Mouse (Mus musculus) urinary bladder, adult 2 months (tissue): ENCODE results near the gene Vmn1r227. TPM values are rescaled to one million over a fixed set of nuclear protein-coding genes. Genes with fewer than 3 reads are reported as not detected.

Experiments used
- DNase-seq: peaks from one replicate; pipeline ENCODE4 v3.0.0; 2022; ENCODE audit warnings: low spot score
- polyA plus RNA-seq: library from polyadenylated mRNA; depleted of rRNA; stranded (reverse); fragments of >200 nt; gene quantifications from 2 replicates; pipeline ENCODE4 v1.2.3, GENCODE M21; 2012; rRNA removed

The Vmn1r227 gene
- not detected in 2 replicates for polyA plus RNA-seq

DNA sequence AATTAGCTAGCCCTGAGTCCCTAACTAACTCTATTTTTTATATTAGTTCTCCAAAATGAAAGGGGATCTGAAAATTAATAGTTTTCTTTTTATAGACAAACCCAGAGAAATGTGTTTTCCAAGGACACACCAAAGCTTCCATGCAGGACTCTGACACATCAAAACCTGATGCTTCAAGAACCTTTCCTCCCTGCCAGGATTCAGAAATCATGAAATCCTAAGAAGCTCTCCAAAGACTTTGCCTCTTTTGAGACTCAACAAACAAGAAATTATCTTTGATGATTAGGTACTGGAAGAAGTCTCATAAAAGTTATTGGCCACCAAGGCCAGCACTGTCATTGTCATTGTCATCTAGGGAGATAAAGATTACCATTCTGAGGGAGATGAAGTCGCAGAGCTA lies at the start of gene Vmn1r227:
Vmn1r227 (plus strand) TSS at position 301 of the 400 bp plus-strand sequence.
- no peak for DNase-seq

DNA sequence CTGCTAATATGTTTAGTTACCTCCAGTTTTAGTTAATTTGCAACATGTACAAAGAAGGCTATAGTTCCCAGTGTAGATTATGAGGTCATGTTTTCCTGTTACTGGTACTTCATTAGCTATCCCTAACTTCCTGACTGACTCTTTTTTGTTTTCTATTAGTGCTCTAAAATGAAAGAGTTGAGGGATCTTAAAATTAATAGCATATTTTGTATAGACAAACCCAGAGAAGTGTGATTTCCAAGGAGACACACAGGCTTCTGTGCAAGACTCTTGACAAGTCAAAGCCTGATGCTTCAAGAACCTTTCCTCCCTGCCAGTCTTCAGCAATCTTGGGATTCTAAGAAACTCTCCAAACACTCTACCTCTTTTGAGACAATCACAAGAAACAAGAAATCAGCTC lies 47.1 kb upstream of the Vmn1r227 start, which contains the start of gene Vmn1r226:
Vmn1r226 (plus strand) TSS at position 301 of the 400 bp plus-strand sequence.
- DNase-seq, result no peak

DNA sequence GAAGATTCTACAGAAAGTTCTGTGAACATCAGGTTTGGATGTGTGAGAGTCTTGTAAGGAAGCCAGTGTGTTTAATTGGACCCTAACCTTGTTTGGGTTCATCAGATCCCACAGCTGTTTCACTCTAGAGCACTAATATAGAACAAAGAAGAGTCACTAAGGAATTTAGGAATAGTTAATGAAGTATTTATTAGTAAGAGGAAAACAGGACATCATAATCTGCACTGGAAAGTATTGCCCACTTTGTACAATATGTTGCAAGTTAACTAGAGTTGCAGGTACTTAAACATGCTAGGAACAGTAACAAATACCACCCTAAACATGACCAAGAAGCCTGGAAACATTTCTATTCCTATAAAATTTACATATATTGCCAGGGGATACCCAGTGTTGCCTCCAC lies 56.4 kb downstream of the Vmn1r227 start, which contains the start of gene Vmn1r228:
Vmn1r228 (minus strand) TSS at position 101 of the 400 bp plus-strand sequence.
- DNase-seq, result no peak

Other genes with a start within 250 kb of the Vmn1r227 start
- gene Vmn2r108, start 248.5 kb upstream of the Vmn1r227 start, polyA plus RNA-seq, result not detected in 2 replicates
- not detected in 2 replicates for gene Vmn1r225, start 231.7 kb upstream of the Vmn1r227 start, polyA plus RNA-seq
- not detected in 2 replicates for gene Vmn2r109, start 165.1 kb upstream of the Vmn1r227 start, polyA plus RNA-seq
- gene Vmn2r110, start 133.4 kb upstream of the Vmn1r227 start, polyA plus RNA-seq, result not detected in 2 replicates
- gene Fpr-rs3, start 105.0 kb upstream of the Vmn1r227 start, polyA plus RNA-seq, result not detected in 2 replicates
- not detected in 2 replicates for gene Vmn1r226, start 47.0 kb upstream of the Vmn1r227 start, polyA plus RNA-seq
- gene Vmn1r228, start 56.3 kb downstream of the Vmn1r227 start, polyA plus RNA-seq, result not detected in 2 replicates
- gene Vmn1r229, start 81.7 kb downstream of the Vmn1r227 start, polyA plus RNA-seq, result not detected in 2 replicates
- not detected in 2 replicates for gene Vmn1r230, start 110.6 kb downstream of the Vmn1r227 start, polyA plus RNA-seq
- not detected in 2 replicates for gene Vmn1r231, start 175.2 kb downstream of the Vmn1r227 start, polyA plus RNA-seq
- not detected in 2 replicates for gene Vmn1r232, start 189.9 kb downstream of the Vmn1r227 start, polyA plus RNA-seq
- 186 and 228 TPM in 2 replicates for gene Ppp2r1a, start 215.5 kb downstream of the Vmn1r227 start, polyA plus RNA-seq